In the genomic region with DNA sequence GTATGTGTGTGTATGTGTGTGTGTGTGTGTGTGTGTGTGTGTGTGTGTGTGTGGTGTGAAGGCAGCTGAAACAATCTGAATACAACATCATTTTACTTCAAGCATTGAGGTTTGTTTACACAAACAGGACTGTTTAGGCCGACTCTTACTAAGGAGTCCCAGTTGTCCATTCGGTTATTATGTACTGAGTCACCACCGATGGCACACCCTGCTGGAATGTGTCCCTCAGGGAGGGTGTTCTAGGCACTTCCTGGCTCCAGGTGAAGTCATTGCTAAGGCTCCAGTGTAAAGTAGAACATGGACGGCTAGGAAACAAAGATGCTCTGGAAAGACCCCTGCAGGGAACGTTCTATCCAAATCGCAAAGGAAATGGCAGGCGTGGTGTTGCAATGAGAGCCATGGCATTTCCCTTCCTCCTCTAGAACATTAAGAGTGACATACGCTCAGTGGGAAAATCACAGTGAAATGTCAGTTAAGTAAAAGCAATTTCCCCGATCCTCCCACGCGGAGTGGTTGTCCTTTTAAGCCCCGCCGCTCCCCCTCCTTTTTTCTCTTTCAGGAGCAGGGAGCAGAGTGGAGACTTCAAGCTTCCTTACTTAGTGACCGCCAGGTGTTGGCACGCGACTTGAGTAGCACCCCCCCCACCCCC, we compare ENCODE assay signal across 29 mouse cellular contexts. TPM values are rescaled to one million over a fixed set of nuclear protein-coding genes. Genes with fewer than 3 reads are reported as not detected.
DNase-seq lines count a peak whose midpoint lies in the region; ATAC-seq and TF ChIP-seq lines count a peak whose summit lies in the region.
"Had no signal": no experiment of that assay in that cellular context is flagged by ENCODE, and none has a peak within 500 bp of the region (broad histone marks: within the 10 kb centered on the region; RNA-seq: fewer than 3 reads in every experiment).

No protein-coding gene starts in this region.

- H3K36me3 ChIP-seq in stomach, postnatal 0 days (ENCODE audit: control insufficient read depth, insufficient read depth, low read length) = no peaks in the 10 kb centered on the region
- H3K36me3 ChIP-seq: embryonic facial prominence, embryonic 12.5 days; G1E; kidney, embryonic 15.5 days; liver, embryonic 13.5 days; stomach, embryonic 15.5 days had no signal

- H3K4me3 ChIP-seq in stomach, postnatal 0 days (ENCODE audit: low read depth, low read length) = no peak overlapping the region
- H3K4me3 ChIP-seq: embryonic facial prominence, embryonic 12.5 days; kidney, embryonic 15.5 days; liver, embryonic 13.5 days; stomach, embryonic 15.5 days had no signal

- no peak overlapping the region; the same call in 1 of the 2 replicates for H3K27ac ChIP-seq in stomach, postnatal 0 days (replicated peaks)
- H3K27ac ChIP-seq: kidney, embryonic 15.5 days; liver, embryonic 13.5 days; stomach, embryonic 15.5 days had no signal

- DNase-seq in layer of hippocampus, adult 9-11 months = peak; percentile 48
- DNase-seq in layer of hippocampus, postnatal 36 days = no peak
- peak; percentile 74 for DNase-seq in 3T3-L1 (ENCODE audit: low read depth, low spot score)
- DNase-seq in R1 (ENCODE audit: low read depth, low spot score) = peak; percentile 33
- peak; percentile 51 for DNase-seq in stomach, postnatal 0 days (ENCODE audit: low spot score)
- DNase-seq in c-Kit-positive CD71-positive TER-119-positive erythroid progenitor cells, embryonic 14.5 days (ENCODE audit: low spot score) = no peak
- no peak for DNase-seq in frontal cortex, postnatal 25 days (ENCODE audit: low spot score in 2 of 2)
- DNase-seq: adrenal gland, adult 8-10 months; cerebellum, adult 11-12 months; cerebellum, adult 9-11 months; embryo, embryonic 11 days; gastrocnemius, postnatal 10 days; kidney, adult 18-20 months; kidney, postnatal 36 days; left cerebral cortex, postnatal 4 days; liver, embryonic 13.5 days; lung, adult 18-20 months; lung, postnatal 14 days; midbrain, embryonic 14.5 days; right cerebral cortex, postnatal 25 days; thymus, adult 2 months; thymus, postnatal 36 days had no signal

- peaks cover 6% of the 10 kb centered on the region for H3K4me1 ChIP-seq in stomach, postnatal 0 days (replicated peaks; ENCODE audit: control insufficient read depth, insufficient read depth)

- no peak overlapping the region for H3K4me2 ChIP-seq in stomach, postnatal 0 days (replicated peaks; ENCODE audit: low read depth)
- H3K4me2 ChIP-seq: embryonic facial prominence, embryonic 12.5 days; kidney, embryonic 15.5 days; liver, embryonic 13.5 days; stomach, embryonic 15.5 days had no signal

- TF ChIP-seq CTCF in stomach, postnatal 0 days (IDR thresholded peaks at IDR 0.05; ENCODE audit: low read depth) = no peak

- WGBS in stomach, postnatal 0 days = 62% methylated on average over 16 of the region's 16 CpGs

- H3K27me3 ChIP-seq in stomach, postnatal 0 days (ENCODE audit: control insufficient read depth, insufficient read depth, low read length) = no peaks in the 10 kb centered on the region
- H3K27me3 ChIP-seq: embryonic facial prominence, embryonic 12.5 days; kidney, embryonic 15.5 days; liver, embryonic 13.5 days; Patski; stomach, embryonic 15.5 days had no signal

- H3K9ac ChIP-seq in stomach, postnatal 0 days (ENCODE audit: low read length) = no peak overlapping the region
- H3K9ac ChIP-seq: embryonic facial prominence, embryonic 12.5 days; kidney, embryonic 15.5 days; liver, embryonic 13.5 days; stomach, embryonic 15.5 days had no signal

- peak; percentile 77 for ATAC-seq in stomach, postnatal 0 days (ENCODE audit: low FRiP score, low TSS enrichment)
- ATAC-seq: forebrain, embryonic 16.5 days; hindbrain, embryonic 16.5 days; Patski had no signal

- TF ChIP-seq EP300 in stomach, postnatal 0 days (optimal IDR thresholded peaks at IDR 0.05) = no peak

- H3K9me3 ChIP-seq in stomach, postnatal 0 days (ENCODE audit: control insufficient read depth, low read length) = no peaks in the 10 kb centered on the region
- H3K9me3 ChIP-seq: embryonic facial prominence, embryonic 12.5 days; kidney, embryonic 15.5 days; liver, embryonic 13.5 days; stomach, embryonic 15.5 days had no signal

RNA-seq across cellular contexts. Expression of a gene that starts 37.1 kb away (rescaled TPM):
- 10 to 100 TPM; 30.0 to 31.6 TPM for total RNA-seq in layer of hippocampus, postnatal 36 days (2021)
- 16.0 and 17.2 TPM in 2 replicates for polyA plus RNA-seq in stomach, postnatal 0 days (2015; fragmentation: Nextera tagmentation; extraction: Ambion mirVana)

Comparison
In these comparisons a context has a peak if more than half of its experiments do, and no peak if none do; other contexts are left out.
1. DNase-seq: peak in layer of hippocampus, adult 9-11 months (single experiment), 3T3-L1 (single experiment), R1 (single experiment) and stomach, postnatal 0 days (single experiment); none in layer of hippocampus, postnatal 36 days (0 of 2), c-Kit-positive CD71-positive TER-119-positive erythroid progenitor cells, embryonic 14.5 days (single experiment) and frontal cortex, postnatal 25 days (0 of 2).